Mouse (Mus musculus): ENCODE data around the gene Stx4a. TPM values are rescaled to one million over a fixed set of nuclear protein-coding genes. Genes with fewer than 3 reads are reported as not detected.
A peak's percentile ranks its signal among the peaks of the same experiment; 100 is the strongest.

Stx4a gene
- polyA plus RNA-seq, 1 experiment, result 126 TPM

- no peaks in the 10 kb centered on the region for H3K4me1 ChIP-seq (ENCODE audit: control insufficient read depth, insufficient read depth, low read length)
- H3K4me3 ChIP-seq (ENCODE audit: low read depth, low read length), result peak overlapping the region; percentile 21
- H3K9ac ChIP-seq (ENCODE audit: low read depth, poor library complexity, severe bottlenecking), result no peak overlapping the region
- H3K27ac ChIP-seq (ENCODE audit: insufficient read depth, low read length), result no peak overlapping the region
- no peaks in the 10 kb centered on the region for H3K36me3 ChIP-seq (ENCODE audit: control insufficient read depth, insufficient read depth, low read length, poor library complexity, severe bottlenecking)
- no peaks in the 10 kb centered on the region for H3K9me3 ChIP-seq (replicated peaks; ENCODE audit: control insufficient read depth, insufficient read depth, low read length, poor library complexity, severe bottlenecking)
- TF ChIP-seq EP300 (IDR thresholded peaks at IDR 0.05; ENCODE audit: insufficient read depth, low read depth, low read length) (no peak), POLR2A (IDR thresholded peaks at IDR 0.05; ENCODE audit: insufficient read depth, low read length) (no peak), CTCF (IDR thresholded peaks at IDR 0.05; ENCODE audit: low read depth, low read length) (no peak)
- no peaks in the 10 kb centered on the region for H3K27me3 ChIP-seq (ENCODE audit: control insufficient read depth, insufficient read depth, low read length, poor library complexity, severe bottlenecking)
Measured at GRCm38 (mm10) chr7:127866434-127866833, 42.3 kb downstream of the Stx4a start.

GRCm38 (mm10) chr7:127867641-127868040 is 43.5 kb downstream of the Stx4a start:
- Histone ChIP-seq H3K4me3 (ENCODE audit: low read depth, low read length) (peak overlapping the region; percentile 18), H3K36me3 (ENCODE audit: control insufficient read depth, insufficient read depth, low read length, poor library complexity, severe bottlenecking) (no peaks in the 10 kb centered on the region), H3K27ac (ENCODE audit: insufficient read depth, low read length) (no peak overlapping the region), H3K4me1 (ENCODE audit: control insufficient read depth, insufficient read depth, low read length) (no peaks in the 10 kb centered on the region), H3K27me3 (ENCODE audit: control insufficient read depth, insufficient read depth, low read length, poor library complexity, severe bottlenecking) (no peaks in the 10 kb centered on the region), H3K9me3 (replicated peaks; ENCODE audit: control insufficient read depth, insufficient read depth, low read length, poor library complexity, severe bottlenecking) (no peaks in the 10 kb centered on the region), H3K9ac (ENCODE audit: low read depth, poor library complexity, severe bottlenecking) (0 out of 2 replicates have a peak overlapping the region, but pooled peaks have one; percentile 1)
- TF ChIP-seq CTCF (IDR thresholded peaks at IDR 0.05; ENCODE audit: low read depth, low read length) (no peak), EP300 (IDR thresholded peaks at IDR 0.05; ENCODE audit: insufficient read depth, low read depth, low read length) (no peak), POLR2A (IDR thresholded peaks at IDR 0.05; ENCODE audit: insufficient read depth, low read length) (no peak)

GRCm38 (mm10) chr7:127869149-127869810 is 45.2 kb downstream of the Stx4a start:
- H3K36me3 ChIP-seq (ENCODE audit: control insufficient read depth, insufficient read depth, low read length, poor library complexity, severe bottlenecking), result no peaks in the 10 kb centered on the region
- no peak overlapping the region for H3K9ac ChIP-seq (ENCODE audit: low read depth, poor library complexity, severe bottlenecking)
- H3K27ac ChIP-seq (ENCODE audit: insufficient read depth, low read length), result no peak overlapping the region

GRCm38 (mm10) chr7:127870136-127870821 is 46.2 kb downstream of the Stx4a start:
- TF ChIP-seq CTCF (IDR thresholded peaks at IDR 0.05; ENCODE audit: low read depth, low read length) (peak; percentile 15), EP300 (IDR thresholded peaks at IDR 0.05; ENCODE audit: insufficient read depth, low read depth, low read length) (no peak), POLR2A (IDR thresholded peaks at IDR 0.05; ENCODE audit: insufficient read depth, low read length) (no peak)
- H3K9me3 ChIP-seq (replicated peaks; ENCODE audit: control insufficient read depth, insufficient read depth, low read length, poor library complexity, severe bottlenecking), result no peaks in the 10 kb centered on the region
- no peak overlapping the region for H3K4me3 ChIP-seq (ENCODE audit: low read depth, low read length)
- H3K27ac ChIP-seq (ENCODE audit: insufficient read depth, low read length), result no peak overlapping the region
- H3K4me1 ChIP-seq (ENCODE audit: control insufficient read depth, insufficient read depth, low read length), result no peaks in the 10 kb centered on the region
- H3K27me3 ChIP-seq (ENCODE audit: control insufficient read depth, insufficient read depth, low read length, poor library complexity, severe bottlenecking), result no peaks in the 10 kb centered on the region
- no peaks in the 10 kb centered on the region for H3K36me3 ChIP-seq (ENCODE audit: control insufficient read depth, insufficient read depth, low read length, poor library complexity, severe bottlenecking)
- H3K9ac ChIP-seq (ENCODE audit: low read depth, poor library complexity, severe bottlenecking), result no peak overlapping the region

More at GRCm38 (mm10) chr7:127869149-127869810, 45.2 kb downstream of the Stx4a start:
- Histone ChIP-seq H3K4me1 (ENCODE audit: control insufficient read depth, insufficient read depth, low read length) (no peaks in the 10 kb centered on the region), H3K9me3 (replicated peaks; ENCODE audit: control insufficient read depth, insufficient read depth, low read length, poor library complexity, severe bottlenecking) (no peaks in the 10 kb centered on the region), H3K4me3 (ENCODE audit: low read depth, low read length) (no peak overlapping the region), H3K27me3 (ENCODE audit: control insufficient read depth, insufficient read depth, low read length, poor library complexity, severe bottlenecking) (no peaks in the 10 kb centered on the region)
- TF ChIP-seq POLR2A (IDR thresholded peaks at IDR 0.05; ENCODE audit: insufficient read depth, low read length), result no peak
- TF ChIP-seq EP300 (IDR thresholded peaks at IDR 0.05; ENCODE audit: insufficient read depth, low read depth, low read length), result no peak

- Histone ChIP-seq H3K27me3 (ENCODE audit: control insufficient read depth, insufficient read depth, low read length, poor library complexity, severe bottlenecking) (no peaks in the 10 kb centered on the region), H3K36me3 (ENCODE audit: control insufficient read depth, insufficient read depth, low read length, poor library complexity, severe bottlenecking) (peaks cover 12% of the 10 kb centered on the region), H3K9ac (ENCODE audit: low read depth, poor library complexity, severe bottlenecking) (peak overlapping the region; percentile 95), H3K4me3 (ENCODE audit: low read depth, low read length) (peak overlapping the region; percentile 86), H3K4me1 (ENCODE audit: control insufficient read depth, insufficient read depth, low read length) (no peaks in the 10 kb centered on the region), H3K9me3 (replicated peaks; ENCODE audit: control insufficient read depth, insufficient read depth, low read length, poor library complexity, severe bottlenecking) (no peaks in the 10 kb centered on the region), H3K27ac (ENCODE audit: insufficient read depth, low read length) (peak overlapping the region; percentile 21)
- no peak for TF ChIP-seq POLR2A (IDR thresholded peaks at IDR 0.05; ENCODE audit: insufficient read depth, low read length)
- no peak for TF ChIP-seq CTCF (IDR thresholded peaks at IDR 0.05; ENCODE audit: low read depth, low read length)
- TF ChIP-seq EP300 (IDR thresholded peaks at IDR 0.05; ENCODE audit: insufficient read depth, low read depth, low read length), result no peak
Measured at GRCm38 (mm10) chr7:127874812-127875626, 50.9 kb downstream of the Stx4a start.
